Mouse (Mus musculus) erythroblast, embryonic 14.5 days (primary cell): Measurements from ENCODE around the gene B9d1.

ENCODE experiments used
- GATA1 ChIP-seq: IDR thresholded peaks from 2 replicates; pipeline ENCODE4 v1.6.1; 2012; ENCODE audit warnings: low read length, inconsistent platforms, mixed read lengths
- TAL1 ChIP-seq: IDR thresholded peaks from 3 replicates; pipeline ENCODE4 v1.6.1; 2012; ENCODE audit warnings: low read length, inconsistent platforms, mixed read lengths

DNA sequence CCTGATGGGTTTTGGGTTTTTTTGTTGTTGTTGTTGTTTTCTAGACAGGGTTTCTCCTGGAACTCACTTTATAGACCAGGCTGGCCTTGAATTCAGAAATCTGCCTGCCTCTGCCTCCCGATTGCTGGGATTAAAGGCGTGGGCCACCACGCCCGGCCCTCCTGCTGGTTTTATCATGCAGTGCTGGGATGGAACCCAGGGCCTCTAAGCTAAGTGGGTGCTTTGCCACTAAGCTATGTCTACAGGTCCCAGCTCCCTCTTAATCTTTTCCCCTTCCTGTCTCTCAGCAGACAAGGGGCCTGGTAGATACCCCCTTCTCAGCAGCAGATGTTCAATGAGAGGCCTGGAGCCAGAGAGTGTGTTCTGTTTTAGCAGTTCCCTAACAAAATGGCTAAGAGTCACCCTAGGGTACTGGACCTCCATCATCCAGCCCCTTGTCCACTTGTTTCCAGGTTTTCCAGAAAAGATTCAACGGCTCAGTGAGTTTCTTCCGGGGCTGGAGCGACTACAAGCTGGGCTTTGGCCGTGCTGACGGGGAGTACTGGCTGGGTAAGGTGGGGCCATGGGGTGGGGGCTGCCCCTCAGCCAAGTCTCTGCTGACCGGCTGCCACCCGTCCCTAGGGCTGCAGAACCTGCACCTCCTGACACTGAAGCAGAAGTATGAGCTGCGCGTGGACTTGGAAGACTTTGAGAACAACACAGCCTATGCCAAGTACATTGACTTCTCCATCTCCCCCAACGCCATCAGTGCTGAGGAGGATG, 18.3 kb upstream of the B9d1 start:
- TF ChIP-seq GATA1, result no peak
- no peak for TF ChIP-seq TAL1
